Mouse (Mus musculus) Muller cell, postnatal 12 days (primary cell): ENCODE measurements around the gene Atp1a4.
"Not testable (repeated sequence)": the region's sequence is repeated elsewhere in the genome, so short reads cannot be mapped to it uniquely, and the experiment has no call there.

Source experiments
- DNase-seq: peaks from one replicate; pipeline ENCODE4 v3.0.0-alpha.2; 2015; ENCODE audit errors: inconsistent ontology term

The Atp1a4 gene

GRCm38 (mm10) chr1:172281522-172282254 is 23.5 kb upstream of the Atp1a4 start:
- DNase-seq: no peak

DNA sequence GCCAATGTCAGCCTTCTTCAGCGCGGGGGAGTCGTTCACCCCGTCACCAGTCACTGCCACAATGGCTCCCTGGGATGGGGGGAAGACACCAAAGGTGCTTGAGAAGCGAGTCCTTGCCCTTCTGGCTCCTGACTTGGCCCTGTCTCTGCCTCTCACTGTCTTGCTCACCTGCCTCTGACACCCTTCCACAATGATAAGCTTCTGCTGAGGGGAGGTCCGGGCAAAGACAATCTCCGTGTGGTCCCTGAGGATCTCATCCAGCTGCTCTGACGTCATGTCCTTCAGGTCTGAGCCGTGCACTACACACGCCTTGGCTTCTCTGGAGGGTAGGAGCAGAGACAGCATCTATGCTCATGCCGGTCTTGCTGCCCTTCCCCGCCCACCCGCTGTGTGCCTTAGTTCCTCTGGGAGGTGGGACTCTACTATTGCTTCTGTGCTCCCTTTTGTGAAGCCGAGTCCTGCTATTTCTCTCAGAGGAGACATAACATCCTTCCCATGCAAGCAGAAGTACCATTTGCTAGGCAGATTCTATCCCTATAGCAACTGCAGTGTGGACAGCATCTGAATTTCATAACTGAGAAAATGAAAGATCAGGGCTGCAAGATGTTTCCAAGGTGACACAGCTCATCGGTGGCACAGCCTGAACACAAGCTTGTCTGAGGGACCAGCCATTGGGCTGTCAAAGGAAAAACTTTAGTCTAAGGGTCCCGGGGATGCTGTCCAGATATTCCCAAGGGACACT is 21.7 kb upstream of the Atp1a4 start:
- no peak for DNase-seq

DNA sequence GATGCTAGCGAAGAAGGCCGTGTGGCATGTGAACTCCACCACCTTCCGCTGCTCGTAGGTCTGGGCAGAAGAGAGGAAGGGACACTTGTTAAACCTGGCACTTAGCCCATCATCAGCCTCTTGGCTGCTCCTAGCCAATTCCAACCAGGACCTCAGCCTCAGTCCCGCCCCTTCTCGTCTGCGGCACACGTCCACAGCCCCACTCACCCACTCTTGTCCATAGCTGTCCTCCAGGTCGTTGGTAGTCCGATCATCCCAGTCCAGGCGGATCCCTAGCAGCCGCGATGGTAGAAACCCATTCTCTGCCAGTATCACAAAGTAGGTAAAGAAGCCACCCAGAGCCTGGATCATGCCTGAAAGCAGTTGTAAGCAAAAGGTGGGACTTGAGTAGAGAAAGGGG is 20.1 kb upstream of the Atp1a4 start:
- DNase-seq: no peak

DNA sequence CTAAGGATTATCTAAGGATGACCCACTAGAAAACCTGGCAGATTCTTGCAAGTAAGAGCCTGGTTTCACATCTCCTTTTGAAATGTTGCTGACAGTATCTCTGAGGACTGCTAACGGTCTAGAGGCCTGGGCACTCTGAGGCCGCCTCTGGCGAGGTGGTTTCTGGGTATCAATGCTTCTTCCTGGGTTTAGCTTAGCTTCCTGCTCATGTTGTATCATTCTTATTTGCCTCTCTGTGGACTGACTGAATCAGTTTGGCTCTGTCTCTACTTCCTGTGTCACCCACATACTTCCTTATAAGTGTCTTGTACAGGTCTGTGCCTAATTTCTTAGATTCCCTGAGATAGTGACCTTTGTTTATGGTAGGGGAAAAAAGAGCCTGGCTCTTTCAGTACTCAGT is 19.0 kb upstream of the Atp1a4 start:
- no peak for DNase-seq

DNA sequence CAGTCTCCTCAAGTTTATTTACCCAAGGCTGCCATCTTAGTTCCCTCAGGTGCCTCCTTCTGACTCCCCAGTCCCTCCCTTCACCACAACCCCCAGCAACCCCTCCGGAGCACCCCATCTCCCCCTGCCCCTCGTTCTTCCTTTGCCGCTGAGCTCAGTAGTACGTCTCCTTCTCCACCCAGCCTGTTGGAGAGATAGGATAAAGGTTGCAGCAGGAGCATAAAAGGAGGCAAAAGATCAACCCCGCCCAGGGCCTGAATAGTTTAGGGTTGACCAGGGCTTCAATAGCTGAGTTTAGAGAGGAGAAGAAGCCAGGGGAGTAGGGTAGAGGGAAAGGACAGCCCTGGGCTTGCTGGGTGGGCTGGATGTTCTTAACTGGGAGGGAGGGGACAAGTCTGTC is 16.3 kb upstream of the Atp1a4 start:
- no peak for DNase-seq

- no peak for DNase-seq
Measured at GRCm38 (mm10) chr1:172274116-172274515, 15.9 kb upstream of the Atp1a4 start.

- DNase-seq: no peak
Measured at GRCm38 (mm10) chr1:172273386-172273785, 15.2 kb upstream of the Atp1a4 start.

- no peak for DNase-seq
Measured at GRCm38 (mm10) chr1:172271765-172272164, 13.6 kb upstream of the Atp1a4 start.

DNA sequence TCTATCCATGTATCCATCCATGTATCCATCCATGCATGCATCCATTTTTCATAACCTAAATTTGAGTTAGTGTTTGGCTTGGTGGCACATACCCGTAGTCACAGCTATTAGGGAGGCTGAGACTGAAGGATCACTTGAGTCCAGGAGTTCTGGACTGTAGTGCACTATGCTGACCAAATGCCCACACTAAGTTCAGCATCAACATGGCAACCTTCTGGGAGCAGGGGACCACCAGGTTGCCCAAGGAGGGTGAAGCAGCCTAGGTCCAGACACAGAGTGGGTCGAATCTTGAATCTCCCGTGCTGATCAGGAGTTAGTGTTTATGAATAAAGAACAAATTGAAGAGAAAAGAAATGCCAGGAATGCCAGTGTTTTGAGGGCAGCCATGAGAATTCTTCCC is 13.0 kb upstream of the Atp1a4 start:
- no peak for DNase-seq

- no peak for DNase-seq
Measured at GRCm38 (mm10) chr1:172261477-172262078, 3.4 kb upstream of the Atp1a4 start, which contains the start of gene Igsf8. TSS of gene Igsf8 (plus strand) at chr1:172261641.

DNA sequence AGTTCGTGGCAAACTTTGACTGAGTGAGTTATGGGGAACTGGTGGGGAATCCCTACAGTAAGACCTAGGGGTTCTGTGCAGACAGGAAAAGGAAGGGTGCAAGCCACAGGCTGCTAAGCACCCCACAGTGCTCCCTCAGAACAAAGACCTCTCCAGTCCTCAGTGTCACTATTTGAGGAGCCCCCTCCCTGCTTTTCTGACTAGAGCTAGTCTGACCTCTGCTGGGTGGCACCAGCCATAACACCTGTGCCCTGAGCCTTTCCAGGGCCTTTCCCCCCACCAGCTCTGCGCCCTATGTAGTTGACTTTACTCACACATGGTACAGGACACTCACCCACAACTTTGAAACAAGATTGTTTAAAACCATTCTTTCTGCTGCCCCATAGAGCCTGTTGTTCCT is 10.5 kb downstream of the Atp1a4 start:
- peak; percentile 41 for DNase-seq

DNA sequence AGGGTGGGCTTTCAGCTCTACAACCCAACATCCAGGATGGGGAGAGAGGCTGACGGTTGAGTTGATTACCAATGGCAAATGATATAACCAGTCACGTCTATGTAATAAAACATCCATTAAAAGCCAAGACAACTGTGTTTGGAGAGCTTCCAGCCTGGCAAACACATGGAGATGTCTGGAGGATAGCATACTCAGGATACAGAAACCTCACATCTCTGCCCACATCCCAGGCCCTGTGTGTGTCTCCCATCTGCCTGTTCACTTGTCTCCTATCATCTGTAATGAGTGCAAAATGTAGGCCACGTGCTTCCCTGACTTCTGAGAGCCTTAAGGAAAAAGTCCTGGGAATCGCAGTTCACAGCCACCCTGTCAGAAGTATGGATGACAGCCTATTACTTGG is 11.0 kb downstream of the Atp1a4 start:
- no peak for DNase-seq

DNA sequence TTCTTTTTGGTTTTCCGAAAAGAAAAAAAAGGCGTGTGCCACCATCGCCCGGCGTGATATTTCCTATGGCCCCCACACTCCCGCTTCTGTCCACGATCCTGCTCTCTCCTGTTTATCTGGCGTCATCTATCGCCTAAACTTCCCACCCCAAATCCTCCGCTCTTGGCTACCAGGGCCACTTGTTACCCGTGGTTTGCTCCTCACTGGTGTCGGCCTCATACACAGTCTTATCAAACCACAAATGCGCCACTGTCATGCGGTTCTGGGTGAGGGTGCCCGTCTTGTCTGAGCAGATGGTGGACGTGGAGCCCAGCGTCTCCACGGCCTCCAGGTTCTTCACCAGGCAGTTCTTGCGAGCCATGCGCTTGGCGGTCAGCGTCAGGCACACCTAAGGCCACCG is 13.6 kb downstream of the Atp1a4 start:
- DNase-seq: not testable (repeated sequence)

- DNase-seq: no peak
Measured at GRCm38 (mm10) chr1:172243547-172244205, 14.5 kb downstream of the Atp1a4 start.

GRCm38 (mm10) chr1:172242401-172242800 is 15.8 kb downstream of the Atp1a4 start:
- peak; percentile 98 for DNase-seq

- DNase-seq: peak; percentile 53
Measured at GRCm38 (mm10) chr1:172240945-172241708, 17.1 kb downstream of the Atp1a4 start.

GRCm38 (mm10) chr1:172229215-172229614 is 29.0 kb downstream of the Atp1a4 start:
- DNase-seq: no peak

DNA sequence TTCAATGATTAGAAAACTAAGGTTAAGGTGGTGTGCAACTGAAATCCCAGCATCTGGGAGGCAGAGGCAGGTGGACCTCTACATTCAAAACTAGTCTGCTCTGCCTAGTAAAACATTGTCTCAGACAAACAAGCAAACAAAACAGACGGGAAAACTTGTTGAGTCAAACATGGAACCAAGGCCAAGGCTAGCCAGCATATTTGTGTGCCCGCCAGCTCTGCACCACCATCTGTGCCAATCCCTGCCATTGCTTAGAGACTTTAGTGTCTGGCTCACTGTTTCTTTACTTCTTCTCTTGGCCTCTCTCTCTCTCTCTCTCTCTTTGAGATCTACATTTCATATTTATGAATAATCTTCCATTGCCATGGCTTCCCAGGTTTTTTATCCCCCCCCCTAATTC is 30.0 kb downstream of the Atp1a4 start:
- DNase-seq: peak; percentile 61

DNA sequence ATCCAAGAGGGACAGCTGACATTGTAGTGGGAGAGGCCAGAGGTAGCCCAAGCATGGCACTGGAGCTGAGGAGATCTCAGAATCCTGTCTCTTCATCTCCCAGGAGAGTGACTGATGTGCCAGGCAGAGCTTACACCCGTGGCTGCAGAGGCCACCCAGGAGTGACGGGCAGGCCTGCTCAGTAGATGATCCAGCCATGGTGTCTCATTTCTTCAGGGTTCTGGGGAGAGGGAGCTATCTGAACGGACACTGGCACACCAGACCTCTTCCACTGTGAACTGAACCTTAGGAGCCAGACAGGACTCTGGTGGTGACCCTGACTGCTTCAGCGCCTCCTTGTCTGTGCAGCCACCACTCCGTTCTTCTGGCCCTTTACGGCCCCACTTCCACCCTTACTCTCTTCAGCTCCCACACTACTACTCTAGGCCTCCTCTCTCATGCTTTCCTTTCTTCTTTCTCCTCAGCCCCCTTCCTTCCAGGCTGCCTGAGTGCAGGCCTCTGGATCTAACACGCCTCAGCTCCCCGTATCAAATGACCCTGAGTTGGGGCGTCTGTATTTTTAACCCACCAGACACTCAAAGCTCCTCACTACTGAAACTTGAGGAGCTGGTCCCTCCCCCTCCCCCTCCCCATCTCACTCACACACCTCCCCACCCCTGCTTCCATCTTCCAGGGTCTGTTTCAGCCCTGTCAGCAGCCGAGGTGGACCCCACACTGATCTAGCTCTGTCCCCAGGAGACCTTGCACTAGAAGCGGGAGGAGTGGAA is 36.7 kb downstream of the Atp1a4 start:
- DNase-seq: no peak

DNA sequence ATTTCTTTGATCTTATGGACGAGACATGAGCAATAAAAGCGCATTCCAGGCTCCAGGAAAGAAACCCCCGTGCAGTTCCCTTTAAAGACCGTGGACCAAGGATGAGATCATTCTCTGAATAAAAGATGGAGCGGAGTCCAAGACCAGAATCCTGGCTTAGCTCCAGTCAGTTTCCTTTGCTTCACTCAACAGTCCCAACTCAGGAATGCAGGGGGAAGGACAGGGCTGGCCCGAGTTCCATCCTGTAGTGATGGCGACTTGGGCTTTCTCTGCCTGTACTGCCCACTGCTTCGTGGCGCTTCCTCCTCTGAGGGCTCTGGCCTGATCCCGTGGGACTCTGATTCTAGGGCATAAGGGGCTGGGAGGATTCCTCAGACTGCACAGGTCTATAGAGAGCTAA is 37.8 kb downstream of the Atp1a4 start:
- peak; percentile 92 for DNase-seq
